ENCODE assay signal across 13 mouse cellular contexts in genomic region chr10:96879425-96879824, GRCm38 (mm10).
"Had no signal": no experiment of that assay in that cellular context is flagged by ENCODE, and none has a peak within 500 bp of the region (broad histone marks: within the 10 kb centered on the region; RNA-seq: fewer than 3 reads in every experiment).

No protein-coding gene starts in this region.

- DNase-seq: liver, postnatal 0 days; lung, adult 2 months; lung, postnatal 14 days; lung, postnatal 36 days; midbrain, embryonic 14.5 days; right cerebral cortex, postnatal 14 days; right cerebral cortex, postnatal 4 days; spleen, adult 18-20 months; thymus, adult 18-20 months; thymus, postnatal 14 days; thymus, postnatal 36 days had no signal

- ATAC-seq: liver, postnatal 0 days; lung, postnatal 0 days; midbrain, embryonic 16.5 days had no signal
